Mouse (Mus musculus) kidney, postnatal 14 days (tissue): ENCODE data around the gene Zfp738.
"Not testable (repeated sequence)": the region's sequence is repeated elsewhere in the genome, so short reads cannot be mapped to it uniquely, and the experiment has no call there.

Experiments
- DNase-seq: peaks from one replicate; pipeline ENCODE4 v3.0.0; 2022; ENCODE audit warnings: mixed read lengths

The Zfp738 gene

DNA sequence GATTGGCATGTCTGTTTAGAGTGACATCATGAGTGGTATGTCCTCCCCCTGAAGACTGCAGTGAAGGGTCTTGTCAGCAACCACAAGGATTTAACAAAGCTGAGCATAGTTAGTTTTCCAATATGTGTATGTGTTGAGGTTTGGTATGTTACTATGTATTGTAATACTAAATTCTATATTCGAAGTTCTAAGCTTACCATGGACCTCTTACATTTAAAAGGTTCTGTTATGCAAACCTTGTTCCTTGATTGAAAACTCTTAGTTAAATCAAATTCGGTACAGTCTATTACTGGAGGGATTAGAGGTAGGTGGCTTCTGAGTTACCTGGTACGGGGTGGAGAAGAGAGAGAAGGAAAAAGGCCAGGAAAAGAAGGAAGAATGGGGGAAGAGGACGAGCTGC lies at the start of gene Zfp738:
Gene Zfp738 (minus strand): TSS at position 101 of the 400 bp plus-strand sequence.
- no peak for DNase-seq

DNA sequence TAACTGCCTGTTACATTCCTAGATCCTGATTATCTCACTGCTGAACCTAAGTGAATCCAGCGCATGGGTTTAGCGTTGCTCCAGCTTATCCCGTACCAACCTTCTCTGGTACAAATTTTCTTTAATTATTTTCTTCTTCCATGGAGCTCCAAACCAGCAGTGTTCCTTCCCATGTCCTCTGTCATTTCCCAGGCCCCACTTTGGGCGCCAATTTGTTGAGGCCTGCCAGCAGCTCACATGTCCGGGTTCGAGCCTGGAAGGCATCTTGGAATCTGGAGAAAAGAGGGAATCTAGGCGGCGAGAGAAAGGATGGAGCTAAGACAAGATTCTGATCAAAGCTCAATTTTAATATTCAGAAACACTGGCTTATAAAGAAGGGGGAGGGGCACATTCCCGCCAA lies 47.5 kb upstream of the Zfp738 start:
- not testable (repeated sequence) for DNase-seq

- DNase-seq: peak; percentile 45
Observed at GRCm38 (mm10) chr13:67729441-67729840, 42.6 kb upstream of the Zfp738 start.

GRCm38 (mm10) chr13:67728641-67729318 lies 41.9 kb upstream of the Zfp738 start, which contains the start of gene Zfp65:
Gene Zfp65, minus strand, starts transcription at chr13:67729173.
- peak; percentile 72 for DNase-seq

DNA sequence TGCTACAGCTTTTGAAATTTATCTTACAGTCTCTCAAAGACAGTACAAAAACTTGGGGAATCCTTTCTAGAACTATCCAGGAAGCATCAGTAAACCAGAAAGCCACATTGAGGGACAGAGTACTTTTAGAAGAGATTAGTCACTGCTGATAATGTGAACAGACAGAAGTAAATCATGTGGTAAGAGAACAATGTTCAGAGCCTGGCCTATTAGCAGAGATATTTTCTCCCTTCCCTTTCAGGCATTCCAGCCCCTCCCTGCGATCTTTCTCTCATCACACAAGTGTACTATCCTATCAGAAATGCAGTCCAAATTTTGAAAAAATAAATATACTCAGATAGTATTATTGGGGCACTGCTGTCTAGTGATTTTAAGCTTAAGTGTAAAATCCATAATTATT lies 41.2 kb upstream of the Zfp738 start:
- no peak for DNase-seq

DNA sequence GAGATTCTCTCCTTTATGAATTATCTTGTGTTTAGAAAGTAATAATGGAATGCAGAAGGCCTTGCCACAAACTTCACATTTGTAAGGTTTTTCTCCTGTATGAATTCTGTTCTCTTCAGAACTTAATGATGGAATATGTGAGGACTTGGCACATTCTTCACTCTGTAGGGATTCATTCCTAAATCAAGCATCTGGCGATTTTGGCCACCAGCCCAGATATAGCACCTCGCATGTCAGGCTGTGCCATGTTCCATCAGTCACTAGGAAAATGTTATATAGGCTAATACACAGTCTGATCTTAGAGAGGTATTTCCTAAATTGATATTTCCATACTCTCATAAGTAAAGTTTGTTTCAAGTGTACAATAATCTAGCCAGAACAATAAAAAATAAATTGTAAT lies 38.5 kb upstream of the Zfp738 start:
- DNase-seq: not testable (repeated sequence)

DNA sequence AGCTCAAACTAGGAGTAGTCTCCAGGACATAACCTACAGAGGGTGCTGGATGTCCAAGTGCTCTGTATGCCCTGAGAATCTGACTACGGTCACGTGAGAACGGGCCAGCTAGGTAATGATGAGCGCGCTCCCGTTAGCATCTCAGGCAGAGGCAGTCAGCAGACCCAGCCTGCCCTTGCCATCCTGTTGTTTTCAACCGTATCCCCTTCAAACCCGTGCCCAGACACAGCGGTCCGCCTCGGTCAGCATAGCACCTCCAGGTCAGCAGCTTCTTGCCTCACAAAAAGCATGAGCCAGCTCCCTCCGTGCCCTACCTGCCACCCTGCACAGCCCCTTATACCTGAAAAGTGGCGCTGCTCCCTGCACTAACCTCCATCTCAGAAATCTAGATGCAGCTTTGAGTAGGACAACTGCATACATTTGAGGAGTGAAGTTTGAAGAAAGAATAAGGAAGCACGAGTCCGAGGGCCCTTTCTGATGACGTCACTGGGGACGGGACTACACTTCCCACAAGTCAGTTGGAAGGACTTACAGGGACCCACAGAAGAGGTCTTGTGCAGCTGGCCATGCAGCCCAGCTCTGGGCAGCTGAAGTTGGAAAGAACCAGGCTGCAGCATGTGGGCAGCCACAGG lies 37.1 kb upstream of the Zfp738 start:
- peak; percentile 93 for DNase-seq

DNA sequence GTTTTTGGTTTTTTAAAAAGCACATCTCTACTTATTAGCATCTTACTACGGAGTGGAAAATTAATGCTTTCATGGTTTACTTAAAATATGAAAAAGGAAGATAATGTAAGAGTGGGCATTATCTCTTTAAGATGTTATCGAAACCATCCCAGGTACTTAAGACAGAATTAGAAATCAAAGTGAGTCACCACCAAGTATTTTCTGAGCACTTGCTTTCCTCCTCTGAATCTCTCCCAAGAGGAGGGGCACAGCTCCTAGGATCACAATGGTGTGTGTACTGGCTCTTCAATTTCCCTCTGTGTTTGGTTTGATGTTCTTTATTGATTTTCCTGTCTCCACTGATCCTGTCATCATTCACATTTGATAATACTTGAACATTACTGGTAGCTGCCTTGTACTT lies 3.0 kb downstream of the Zfp738 start:
- not testable (repeated sequence) for DNase-seq

- DNase-seq: peak; percentile 91
Observed at GRCm38 (mm10) chr13:67682959-67683735, 3.7 kb downstream of the Zfp738 start.

DNA sequence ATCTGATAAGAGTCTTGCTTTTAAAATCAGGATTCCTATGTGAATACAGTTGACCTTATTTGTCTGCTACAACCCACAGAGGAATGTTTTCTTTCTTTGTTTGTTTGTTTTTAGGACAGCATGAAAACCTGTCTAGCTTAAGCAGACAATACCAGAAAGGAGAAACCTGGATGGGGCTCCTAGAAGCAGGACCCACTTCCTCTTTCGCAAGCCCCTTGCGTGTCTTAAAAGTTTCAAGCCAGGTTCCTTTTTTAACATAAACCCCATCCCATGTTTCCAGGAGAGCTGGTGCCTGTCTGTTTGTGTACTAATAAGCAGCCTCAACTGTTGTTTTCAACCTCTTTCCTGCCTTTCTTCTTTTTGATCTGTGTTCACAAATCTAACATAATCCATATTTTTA lies 12.0 kb downstream of the Zfp738 start:
- DNase-seq: no peak

GRCm38 (mm10) chr13:67652496-67652895 lies 34.4 kb downstream of the Zfp738 start:
- no peak for DNase-seq

DNA sequence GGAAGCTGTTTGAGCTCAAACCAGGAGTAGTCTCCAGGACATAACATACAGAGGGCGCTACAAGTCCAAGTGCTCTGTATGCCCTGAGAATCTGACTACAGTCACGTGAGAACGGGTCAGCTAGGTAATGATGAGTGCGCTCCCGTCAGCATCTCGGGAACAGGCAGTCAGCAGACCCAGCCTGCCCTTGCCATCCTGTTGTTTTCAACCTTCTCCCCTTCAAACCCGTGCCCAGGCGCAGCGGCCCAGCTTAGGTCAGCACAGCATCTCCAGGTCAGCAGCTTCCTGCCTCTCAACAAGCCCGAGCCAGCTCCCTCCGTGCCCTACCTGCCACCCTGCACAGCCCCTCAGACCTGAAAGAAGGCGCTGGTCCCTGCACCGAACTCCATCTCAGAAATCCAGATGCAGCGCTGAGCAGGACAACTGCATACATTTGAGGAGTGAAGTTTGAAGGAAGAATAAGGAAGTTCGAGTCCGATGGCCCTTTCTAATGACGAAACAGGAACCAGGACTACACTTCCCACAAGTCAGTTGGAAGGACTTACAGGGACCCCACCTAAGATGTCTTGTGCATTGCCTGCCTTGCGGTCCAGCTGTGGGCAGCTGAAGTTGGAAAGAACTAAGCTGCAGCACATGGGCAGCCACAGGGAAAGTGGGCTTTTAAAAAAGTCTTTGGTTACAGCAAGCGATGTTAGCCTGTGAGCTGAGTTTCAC lies 49.4 kb downstream of the Zfp738 start, which contains the start of the genes Gm49345 and Zfp729a:
Gene Gm49345 (minus strand): TSS at position 476 of the 714 bp plus-strand sequence.
Gene Zfp729a (minus strand): TSS at position 498 of the 714 bp plus-strand sequence.
- peak; percentile 91 for DNase-seq

- no peak for DNase-seq
Observed at GRCm38 (mm10) chr13:67610108-67610507, 76.8 kb downstream of the Zfp738 start.

DNA sequence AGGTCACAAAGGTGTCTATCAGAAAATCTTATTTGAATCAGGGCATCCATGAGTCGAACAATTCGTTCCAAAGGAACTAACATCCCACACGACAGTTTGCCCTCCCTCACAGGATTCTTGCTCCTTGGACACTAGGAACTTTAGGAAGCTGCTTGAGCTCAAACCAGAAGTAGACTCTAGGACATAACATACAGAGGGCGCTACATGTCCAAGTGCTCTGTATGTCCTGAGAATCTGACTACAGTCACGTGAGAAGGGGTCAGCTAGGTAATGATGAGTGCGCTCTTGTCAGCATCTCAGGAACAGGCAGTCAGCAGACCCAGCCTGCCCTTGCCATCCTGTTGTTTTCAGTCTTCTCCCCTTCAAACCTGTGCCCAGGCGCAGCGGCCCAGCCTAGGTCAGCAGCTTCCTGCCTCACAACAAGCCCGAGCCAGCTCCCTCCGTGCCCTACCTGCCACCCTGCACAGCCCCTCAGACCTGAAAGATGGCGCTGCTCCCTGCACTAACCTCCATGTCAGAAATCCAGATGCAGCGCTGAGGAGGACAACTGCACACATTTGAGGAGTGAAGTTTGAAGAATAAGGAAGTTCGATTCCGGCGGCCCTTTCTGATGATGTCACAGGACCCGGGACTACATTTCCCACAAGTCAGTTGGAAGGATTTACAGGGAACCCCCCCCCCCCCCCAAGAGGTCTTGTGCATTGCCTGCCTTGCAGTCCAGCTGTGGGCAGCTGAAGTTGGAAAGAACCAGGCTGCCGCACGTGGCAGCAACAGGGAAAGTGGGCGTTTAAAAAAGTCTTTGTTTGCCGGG lies 77.6 kb downstream of the Zfp738 start, which contains the start of gene Zfp729b:
Gene Zfp729b (minus strand): TSS at position 642 of the 811 bp plus-strand sequence.
- peak; percentile 94 for DNase-seq
